Mouse (Mus musculus): ENCODE results near the gene Med16. TPM values are rescaled to one million over a fixed set of nuclear protein-coding genes. Genes with fewer than 3 reads are reported as not detected.
A peak's percentile ranks its signal among the peaks of the same experiment; 100 is the strongest.

Gene Med16
- polyA plus RNA-seq, 1 experiment, result 92.6 TPM

- DNase-seq (ENCODE audit: low read depth), result peak; percentile 13
- TF ChIP-seq POLR2A (IDR thresholded peaks at IDR 0.05; ENCODE audit: borderline replicate concordance, extremely low read depth, insufficient read depth, insufficient read length, poor library complexity, severe bottlenecking), result no peak
- no peak for TF ChIP-seq CTCF (IDR thresholded peaks at IDR 0.05; ENCODE audit: borderline replicate concordance, extremely low read depth, insufficient read depth, insufficient read length)
These were observed 12.8 kb upstream of the Med16 start for GRCm38 (mm10) chr10:79921572-79921971.

- DNase-seq (ENCODE audit: low read depth), result no peak
- TF ChIP-seq POLR2A (IDR thresholded peaks at IDR 0.05; ENCODE audit: borderline replicate concordance, extremely low read depth, insufficient read depth, insufficient read length, poor library complexity, severe bottlenecking), result no peak
- no peak for TF ChIP-seq CTCF (IDR thresholded peaks at IDR 0.05; ENCODE audit: borderline replicate concordance, extremely low read depth, insufficient read depth, insufficient read length)
These were observed 12.3 kb upstream of the Med16 start, which contains the start of gene R3hdm4 for GRCm38 (mm10) chr10:79920958-79921535. Gene R3hdm4, minus strand, starts transcription at chr10:79921208.

- no peak for DNase-seq (ENCODE audit: low read depth)
- TF ChIP-seq CTCF (IDR thresholded peaks at IDR 0.05; ENCODE audit: borderline replicate concordance, extremely low read depth, insufficient read depth, insufficient read length), result no peak
- TF ChIP-seq POLR2A (IDR thresholded peaks at IDR 0.05; ENCODE audit: borderline replicate concordance, extremely low read depth, insufficient read depth, insufficient read length, poor library complexity, severe bottlenecking), result no peak
These were observed 11.6 kb upstream of the Med16 start for GRCm38 (mm10) chr10:79920056-79920890.

GRCm38 (mm10) chr10:79919251-79919849, 10.6 kb upstream of the Med16 start:
- no peak for DNase-seq (ENCODE audit: low read depth)

GRCm38 (mm10) chr10:79918231-79919078, 9.7 kb upstream of the Med16 start:
- DNase-seq (ENCODE audit: low read depth), result no peak
- TF ChIP-seq POLR2A (IDR thresholded peaks at IDR 0.05; ENCODE audit: borderline replicate concordance, extremely low read depth, insufficient read depth, insufficient read length, poor library complexity, severe bottlenecking), result no peak
- no peak for TF ChIP-seq CTCF (IDR thresholded peaks at IDR 0.05; ENCODE audit: borderline replicate concordance, extremely low read depth, insufficient read depth, insufficient read length)

More at GRCm38 (mm10) chr10:79919251-79919849, 10.6 kb upstream of the Med16 start:
- TF ChIP-seq POLR2A (IDR thresholded peaks at IDR 0.05; ENCODE audit: borderline replicate concordance, extremely low read depth, insufficient read depth, insufficient read length, poor library complexity, severe bottlenecking) (no peak), CTCF (IDR thresholded peaks at IDR 0.05; ENCODE audit: borderline replicate concordance, extremely low read depth, insufficient read depth, insufficient read length) (no peak)

- TF ChIP-seq POLR2A (IDR thresholded peaks at IDR 0.05; ENCODE audit: borderline replicate concordance, extremely low read depth, insufficient read depth, insufficient read length, poor library complexity, severe bottlenecking), result no peak
- no peak for TF ChIP-seq CTCF (IDR thresholded peaks at IDR 0.05; ENCODE audit: borderline replicate concordance, extremely low read depth, insufficient read depth, insufficient read length)
- DNase-seq (ENCODE audit: low read depth), result no peak
These were observed 8.9 kb upstream of the Med16 start for GRCm38 (mm10) chr10:79917532-79918100.

- peak; percentile 84 for DNase-seq (ENCODE audit: low read depth)
- TF ChIP-seq CTCF (IDR thresholded peaks at IDR 0.05; ENCODE audit: borderline replicate concordance, extremely low read depth, insufficient read depth, insufficient read length) (no peak), POLR2A (IDR thresholded peaks at IDR 0.05; ENCODE audit: borderline replicate concordance, extremely low read depth, insufficient read depth, insufficient read length, poor library complexity, severe bottlenecking) (peak; percentile 85)
These were observed 8.2 kb upstream of the Med16 start, which contains the start of gene Kiss1r for GRCm38 (mm10) chr10:79916808-79917531. Gene Kiss1r, plus strand, starts transcription at chr10:79916971.

- no peak for DNase-seq (ENCODE audit: low read depth)
- TF ChIP-seq CTCF (IDR thresholded peaks at IDR 0.05; ENCODE audit: borderline replicate concordance, extremely low read depth, insufficient read depth, insufficient read length), result no peak
- no peak for TF ChIP-seq POLR2A (IDR thresholded peaks at IDR 0.05; ENCODE audit: borderline replicate concordance, extremely low read depth, insufficient read depth, insufficient read length, poor library complexity, severe bottlenecking)
These were observed 7.4 kb upstream of the Med16 start for GRCm38 (mm10) chr10:79916081-79916480.

GRCm38 (mm10) chr10:79914948-79915596, 6.3 kb upstream of the Med16 start:
- TF ChIP-seq CTCF (IDR thresholded peaks at IDR 0.05; ENCODE audit: borderline replicate concordance, extremely low read depth, insufficient read depth, insufficient read length), result no peak
- TF ChIP-seq POLR2A (IDR thresholded peaks at IDR 0.05; ENCODE audit: borderline replicate concordance, extremely low read depth, insufficient read depth, insufficient read length, poor library complexity, severe bottlenecking), result no peak
- DNase-seq (ENCODE audit: low read depth), result peak; percentile 14
